Mouse (Mus musculus) forebrain, embryonic 15.5 days (tissue): ENCODE measurements around the gene Rabl3. TPM values are rescaled to one million over a fixed set of nuclear protein-coding genes. Genes with fewer than 3 reads are reported as not detected.
A peak's percentile ranks its signal among the peaks of the same experiment; 100 is the strongest.

Source experiments
- ATAC-seq: fragments of 200-750 bp; cut with Nextera tagmentation; replicated peaks from 2 replicates; pipeline ENCODE4 v1.8.0; 2017; ENCODE audit warnings: mild to moderate bottlenecking, moderate TSS enrichment, moderate library complexity
- H3K27ac ChIP-seq: fragments of 300-500 bp; sonication (generic); replicated peaks from 2 replicates; pipeline ENCODE4 v1.5.1; 2015; ENCODE audit warnings: mild to moderate bottlenecking, inconsistent platforms
- H3K27me3 ChIP-seq: fragments of 300-500 bp; sonication (generic); 2 replicates; pipeline ENCODE4 v1.6.1; 2015; ENCODE audit warnings: inconsistent platforms
- H3K36me3 ChIP-seq: fragments of 300-500 bp; sonication (generic); 2 replicates; pipeline ENCODE4 v1.6.1; 2015; ENCODE audit warnings: mild to moderate bottlenecking, inconsistent platforms
- H3K4me1 ChIP-seq: fragments of 300-500 bp; sonication (generic); 2 replicates; pipeline ENCODE4 v1.6.1; 2015; ENCODE audit warnings: inconsistent platforms
- H3K4me2 ChIP-seq: fragments of 300-500 bp; sonication (generic); replicated peaks from 2 replicates; pipeline ENCODE4 v1.6.1; 2015; ENCODE audit warnings: mild to moderate bottlenecking, inconsistent platforms
- H3K4me3 ChIP-seq: fragments of 300-500 bp; sonication (generic); 2 replicates; pipeline ENCODE4 v1.5.1; 2015; ENCODE audit warnings: mild to moderate bottlenecking, inconsistent platforms
- H3K9ac ChIP-seq: fragments of 300-500 bp; sonication (generic); replicated peaks from 2 replicates; pipeline ENCODE4 v1.6.1; 2015; ENCODE audit warnings: mild to moderate bottlenecking, inconsistent platforms
- H3K9me3 ChIP-seq: fragments of 300-500 bp; sonication (generic); 2 replicates; pipeline ENCODE4 v1.6.1; 2016; ENCODE audit warnings: inconsistent platforms
- WGBS: fragments of 180-500 bp; shearing (Covaris S2); methylation state at CpG from one replicate; pipeline ENCODE4 v1.1.7; 2015; ENCODE audit warnings: mixed read lengths; 5-methylcytosine and 5-hydroxymethylcytosine counted together
- polyA plus RNA-seq: library from polyadenylated mRNA; unstranded; fragments of >200 nt; fragmentation: Nextera tagmentation; extraction: Ambion mirVana; gene quantifications from 2 replicates; pipeline ENCODE4 v1.2.1, GENCODE M21; 2015

The Rabl3 gene
- polyA plus RNA-seq, 1 experiment from 2014 or later, result 17.7 TPM

GRCm38 (mm10) chr16:37580651-37581050 is 41.0 kb downstream of the Rabl3 start:
- Histone ChIP-seq H3K4me1 (peaks cover 24% of the 10 kb centered on the region), H3K9ac (no peak overlapping the region), H3K9me3 (no peaks in the 10 kb centered on the region), H3K27ac (no peak overlapping the region), H3K4me2 (no peak overlapping the region), H3K36me3 (no peaks in the 10 kb centered on the region), H3K4me3 (no peak overlapping the region), H3K27me3 (no peaks in the 10 kb centered on the region)
- WGBS, result 86% methylated on average over 4 of the region's 4 CpGs
- no peak for ATAC-seq

- Histone ChIP-seq H3K9me3 (no peaks in the 10 kb centered on the region), H3K36me3 (no peaks in the 10 kb centered on the region), H3K4me1 (peaks cover 24% of the 10 kb centered on the region), H3K4me3 (no peak overlapping the region), H3K9ac (no peak overlapping the region), H3K27ac (no peak overlapping the region), H3K27me3 (no peaks in the 10 kb centered on the region), H3K4me2 (no peak overlapping the region)
- WGBS, result 45% methylated on average over 3 of the region's 3 CpGs
- no peak for ATAC-seq
Measured at GRCm38 (mm10) chr16:37581901-37582300, 42.2 kb downstream of the Rabl3 start.

- Histone ChIP-seq H3K9ac (no peak overlapping the region), H3K4me2 (no peak overlapping the region), H3K27me3 (no peaks in the 10 kb centered on the region), H3K36me3 (no peaks in the 10 kb centered on the region), H3K4me1 (peaks cover 24% of the 10 kb centered on the region), H3K27ac (peak overlapping the region; percentile 87; the same call in 1 of the 2 replicates), H3K4me3 (no peak overlapping the region), H3K9me3 (no peaks in the 10 kb centered on the region)
- no peak for ATAC-seq
- 69% methylated on average over 3 of the region's 3 CpGs for WGBS
Measured at GRCm38 (mm10) chr16:37583306-37583705, 43.6 kb downstream of the Rabl3 start.

GRCm38 (mm10) chr16:37583801-37584200 is 44.1 kb downstream of the Rabl3 start:
- peak overlapping the region; percentile 87 for H3K27ac ChIP-seq
- no peaks in the 10 kb centered on the region for H3K9me3 ChIP-seq
- no peaks in the 10 kb centered on the region for H3K36me3 ChIP-seq
- H3K27me3 ChIP-seq, result no peaks in the 10 kb centered on the region
- ATAC-seq, result no peak
- WGBS, result 21% methylated on average over 6 of the region's 6 CpGs
- no peak overlapping the region; the same call in 1 of the 2 replicates for H3K9ac ChIP-seq
- H3K4me2 ChIP-seq, result peak overlapping the region; percentile 42
- H3K4me3 ChIP-seq, result no peak overlapping the region
- peaks cover 24% of the 10 kb centered on the region for H3K4me1 ChIP-seq

- Histone ChIP-seq H3K27ac (peak overlapping the region; percentile 87), H3K9ac (peak overlapping the region; percentile 39), H3K36me3 (no peaks in the 10 kb centered on the region), H3K4me1 (peaks cover 24% of the 10 kb centered on the region), H3K4me2 (peak overlapping the region; percentile 42), H3K27me3 (no peaks in the 10 kb centered on the region), H3K9me3 (no peaks in the 10 kb centered on the region), H3K4me3 (peak overlapping the region; percentile 28)
- peak; percentile 85 for ATAC-seq
- 1% methylated on average over 25 of the region's 25 CpGs for WGBS
Measured at GRCm38 (mm10) chr16:37584218-37585035, 44.7 kb downstream of the Rabl3 start.

GRCm38 (mm10) chr16:37585129-37585563 is 45.5 kb downstream of the Rabl3 start:
- no peaks in the 10 kb centered on the region for H3K36me3 ChIP-seq
- H3K4me2 ChIP-seq, result peak overlapping the region; percentile 42; the same call in 1 of the 2 replicates

GRCm38 (mm10) chr16:37590921-37591320 is 51.2 kb downstream of the Rabl3 start:
- no peaks in the 10 kb centered on the region for H3K9me3 ChIP-seq
- H3K9ac ChIP-seq, result no peak overlapping the region
- H3K4me2 ChIP-seq, result no peak overlapping the region
- 64% methylated on average over 3 of the region's 3 CpGs for WGBS
- no peak overlapping the region for H3K4me3 ChIP-seq
- no peaks in the 10 kb centered on the region for H3K36me3 ChIP-seq
- H3K27ac ChIP-seq, result no peak overlapping the region
- no peaks in the 10 kb centered on the region for H3K27me3 ChIP-seq
- no peaks in the 10 kb centered on the region for H3K4me1 ChIP-seq
- ATAC-seq, result peak; percentile 64

More at GRCm38 (mm10) chr16:37585129-37585563, 45.5 kb downstream of the Rabl3 start:
- ATAC-seq, result peak; percentile 33
- H3K4me3 ChIP-seq, result no peak overlapping the region
- H3K9ac ChIP-seq, result no peak overlapping the region
- H3K27me3 ChIP-seq, result no peaks in the 10 kb centered on the region
- 49% methylated on average over 8 of the region's 8 CpGs for WGBS
- H3K4me1 ChIP-seq, result peaks cover 24% of the 10 kb centered on the region
- peak overlapping the region; percentile 87 for H3K27ac ChIP-seq
- no peaks in the 10 kb centered on the region for H3K9me3 ChIP-seq

- no peak overlapping the region for H3K9ac ChIP-seq
- no peaks in the 10 kb centered on the region for H3K9me3 ChIP-seq
- no peaks in the 10 kb centered on the region for H3K27me3 ChIP-seq
- ATAC-seq, result no peak
- no peaks in the 10 kb centered on the region for H3K4me1 ChIP-seq
- no peak overlapping the region for H3K4me2 ChIP-seq
- H3K27ac ChIP-seq, result no peak overlapping the region
- no peak overlapping the region for H3K4me3 ChIP-seq
- H3K36me3 ChIP-seq, result no peaks in the 10 kb centered on the region
- 94% methylated on average over 8 of the region's 8 CpGs for WGBS
Measured at GRCm38 (mm10) chr16:37591551-37591950, 51.9 kb downstream of the Rabl3 start.

GRCm38 (mm10) chr16:37597412-37597811 is 57.7 kb downstream of the Rabl3 start:
- Histone ChIP-seq H3K4me2 (no peak overlapping the region), H3K27ac (no peak overlapping the region), H3K4me3 (no peak overlapping the region), H3K4me1 (no peaks in the 10 kb centered on the region), H3K27me3 (no peaks in the 10 kb centered on the region), H3K9ac (no peak overlapping the region), H3K9me3 (no peaks in the 10 kb centered on the region), H3K36me3 (no peaks in the 10 kb centered on the region)
- no peak for ATAC-seq
- WGBS, result 85% methylated on average over 5 of the region's 5 CpGs

- Histone ChIP-seq H3K4me2 (no peak overlapping the region), H3K9me3 (no peaks in the 10 kb centered on the region), H3K4me1 (no peaks in the 10 kb centered on the region), H3K27ac (no peak overlapping the region), H3K36me3 (no peaks in the 10 kb centered on the region), H3K4me3 (no peak overlapping the region), H3K27me3 (no peaks in the 10 kb centered on the region), H3K9ac (no peak overlapping the region)
- 88% methylated on average over 7 of the region's 7 CpGs for WGBS
- no peak for ATAC-seq
Measured at GRCm38 (mm10) chr16:37598463-37598862, 58.8 kb downstream of the Rabl3 start.

- 88% methylated on average over 3 of the region's 3 CpGs for WGBS
- no peak for ATAC-seq
Measured at GRCm38 (mm10) chr16:37599326-37599725, 59.6 kb downstream of the Rabl3 start.

GRCm38 (mm10) chr16:37603431-37603830 is 63.7 kb downstream of the Rabl3 start:
- no peaks in the 10 kb centered on the region for H3K4me1 ChIP-seq
- WGBS, result 90% methylated on average over 1 of the region's 1 CpGs

More at GRCm38 (mm10) chr16:37599326-37599725, 59.6 kb downstream of the Rabl3 start:
- H3K4me2 ChIP-seq, result no peak overlapping the region
- no peak overlapping the region for H3K27ac ChIP-seq
- H3K9ac ChIP-seq, result no peak overlapping the region
- H3K9me3 ChIP-seq, result no peaks in the 10 kb centered on the region
- H3K4me1 ChIP-seq, result no peaks in the 10 kb centered on the region
- no peaks in the 10 kb centered on the region for H3K36me3 ChIP-seq
- no peaks in the 10 kb centered on the region for H3K27me3 ChIP-seq
- no peak overlapping the region for H3K4me3 ChIP-seq

More at GRCm38 (mm10) chr16:37603431-37603830, 63.7 kb downstream of the Rabl3 start:
- Histone ChIP-seq H3K9me3 (no peaks in the 10 kb centered on the region), H3K4me3 (no peak overlapping the region), H3K27ac (no peak overlapping the region), H3K4me2 (no peak overlapping the region), H3K36me3 (no peaks in the 10 kb centered on the region), H3K9ac (no peak overlapping the region), H3K27me3 (no peaks in the 10 kb centered on the region)
- no peak for ATAC-seq
